Mouse (Mus musculus): ENCODE data around the gene Cryl1.

Cryl1 gene

GRCm38 (mm10) chr14:57316662-57317600 is 81.4 kb downstream of the Cryl1 start:
- DNase-seq = no peak

DNA sequence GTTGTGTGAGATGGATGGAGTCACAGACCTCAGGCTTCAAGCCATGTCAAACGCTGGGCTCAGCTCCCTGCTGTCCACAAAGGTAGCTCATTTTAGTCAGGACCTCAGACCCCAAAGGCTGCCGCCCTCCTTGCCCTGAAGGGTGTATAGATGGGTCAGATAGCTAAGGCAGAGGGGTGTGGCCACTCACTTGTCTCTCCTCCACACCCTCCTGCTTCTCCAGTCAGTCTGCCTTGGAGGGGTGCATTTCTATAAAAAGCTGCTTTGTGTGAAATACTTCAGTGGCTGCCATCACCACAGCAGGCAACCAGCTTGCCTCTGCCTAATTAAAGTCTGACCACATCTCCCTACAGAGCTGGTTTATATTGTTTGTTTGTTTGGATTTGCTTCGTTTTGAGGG is 82.4 kb downstream of the Cryl1 start:
- no peak for DNase-seq

DNA sequence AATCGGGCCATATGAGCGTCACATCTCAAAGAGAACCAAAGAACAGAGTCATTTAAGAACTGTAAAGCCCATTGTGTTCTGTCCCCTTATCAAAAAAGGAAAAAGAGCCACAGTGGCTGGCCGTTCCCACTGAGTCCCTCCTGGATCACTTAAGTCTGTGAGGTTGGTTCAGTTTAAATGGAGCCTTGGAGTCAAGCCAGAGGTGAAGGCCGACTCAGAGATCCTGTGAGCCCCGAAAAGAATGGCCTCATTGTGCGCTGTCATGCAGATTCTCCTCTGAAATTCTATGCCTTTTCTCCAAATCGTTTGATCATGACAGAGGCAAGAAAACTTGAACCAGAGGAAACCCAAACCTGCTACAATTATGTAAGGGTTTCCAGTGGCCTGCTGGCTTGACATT is 82.8 kb downstream of the Cryl1 start:
- no peak for DNase-seq

- no peak for DNase-seq
Measured at GRCm38 (mm10) chr14:57301600-57302230, 96.6 kb downstream of the Cryl1 start.

- DNase-seq = no peak
Measured at GRCm38 (mm10) chr14:57300530-57300929, 97.8 kb downstream of the Cryl1 start.

DNA sequence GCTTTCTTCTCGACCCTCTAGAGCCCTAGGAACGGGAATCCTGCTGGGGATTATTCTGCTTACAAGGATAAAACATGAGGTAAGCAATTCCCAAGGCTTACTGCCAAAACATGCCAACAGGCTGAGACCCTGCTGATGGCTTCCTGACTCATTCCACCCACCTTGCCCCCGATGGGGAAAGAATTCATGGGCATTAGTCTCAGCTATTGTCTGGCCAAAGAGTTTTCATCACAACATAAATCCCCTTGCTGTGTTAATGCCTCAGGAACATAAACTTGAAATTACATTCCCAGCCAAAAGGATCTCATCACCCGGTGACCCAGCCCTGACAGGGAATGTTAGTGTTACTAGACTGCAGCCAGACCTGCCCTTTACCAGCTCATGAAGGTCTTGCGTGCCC is 100.7 kb downstream of the Cryl1 start:
- no peak for DNase-seq

DNA sequence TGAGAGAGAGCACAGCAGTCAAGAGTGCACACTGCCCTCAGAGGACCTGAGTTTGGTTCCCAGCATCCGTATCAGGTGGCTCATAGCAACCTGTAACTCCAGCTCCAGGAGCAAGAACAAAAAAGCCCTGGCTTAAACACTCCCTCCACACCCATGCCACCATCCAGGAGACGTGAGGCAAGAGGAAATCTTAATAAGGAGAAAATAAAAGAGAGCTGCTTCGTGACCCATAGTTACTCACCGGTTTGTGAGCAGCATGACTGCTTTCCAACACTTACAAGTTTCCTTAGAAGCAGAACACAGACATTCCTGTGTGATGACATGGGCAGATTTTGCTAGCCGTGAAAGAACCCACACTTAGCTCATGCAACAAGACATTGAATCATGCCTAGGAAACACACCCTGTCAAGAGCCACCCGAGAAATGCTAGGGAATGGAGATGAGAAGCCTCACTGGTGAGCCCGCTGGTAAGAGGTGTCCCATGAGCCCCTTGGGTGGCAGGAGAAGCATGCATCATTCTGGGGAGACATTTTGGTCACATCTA is 106.9 kb downstream of the Cryl1 start:
- no peak for DNase-seq

DNA sequence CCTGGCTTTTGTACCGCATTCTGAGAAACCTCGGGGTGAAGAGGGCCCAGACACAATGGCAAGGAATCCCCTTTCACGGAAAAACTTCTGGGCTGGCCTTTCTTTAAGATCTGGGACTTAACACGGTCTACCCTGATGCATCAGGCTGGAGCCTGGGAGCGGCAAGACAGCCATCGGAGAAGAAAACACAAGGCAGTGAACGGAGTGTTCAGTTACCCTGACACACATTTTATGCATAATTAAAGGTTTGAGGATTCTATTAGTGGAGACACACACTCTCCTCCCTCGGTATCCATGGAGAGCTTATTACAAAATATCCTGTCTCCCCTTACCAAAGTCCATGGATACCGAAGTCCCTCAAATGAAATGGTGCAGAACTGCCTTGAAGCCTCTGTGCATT is 109.2 kb downstream of the Cryl1 start:
- DNase-seq = no peak

DNA sequence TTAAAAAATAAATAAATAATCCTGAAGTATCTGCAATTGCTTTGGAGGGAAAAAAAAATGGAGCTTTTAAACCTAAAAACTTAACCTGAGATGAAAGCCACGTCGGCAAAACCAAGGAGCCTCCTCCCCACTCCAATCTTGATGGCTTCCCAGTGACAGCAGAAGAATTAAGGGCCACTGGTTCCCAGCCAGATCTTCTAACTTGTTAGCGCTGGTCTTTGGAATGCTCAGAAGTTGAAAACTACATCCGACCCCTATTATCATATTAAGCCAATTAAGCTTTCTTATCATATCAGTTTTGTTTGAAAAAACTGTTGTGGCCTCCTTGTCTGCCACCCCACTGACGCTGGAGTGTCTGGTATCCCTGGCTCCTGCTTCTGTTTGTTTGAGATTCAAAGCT is 114.5 kb downstream of the Cryl1 start:
- no peak for DNase-seq

DNA sequence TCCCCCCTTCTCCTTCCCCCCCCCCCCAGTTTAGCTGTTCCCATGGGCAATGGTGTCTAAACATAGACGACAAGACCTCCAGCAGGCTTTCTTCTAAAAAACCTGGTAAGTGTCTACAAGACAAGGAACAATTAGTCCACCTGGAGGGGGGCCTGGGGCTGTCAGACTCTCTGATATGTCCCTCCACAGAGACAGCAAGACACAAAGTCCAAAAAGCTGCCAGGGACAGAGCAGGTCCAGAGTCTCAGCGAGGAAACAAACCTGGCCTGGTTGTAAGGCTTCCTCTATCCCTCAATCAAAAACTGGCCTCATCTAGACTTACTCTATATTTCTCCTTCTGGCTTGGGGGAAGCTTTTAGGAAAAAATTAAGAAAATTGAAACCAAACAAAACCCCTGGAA is 115.7 kb downstream of the Cryl1 start:
- DNase-seq = no peak

GRCm38 (mm10) chr14:57280835-57281234 is 117.5 kb downstream of the Cryl1 start:
- no peak for DNase-seq

GRCm38 (mm10) chr14:57276481-57277012 is 121.8 kb downstream of the Cryl1 start:
- DNase-seq = no peak

- DNase-seq = no peak
Measured at GRCm38 (mm10) chr14:57272341-57272740, 126.0 kb downstream of the Cryl1 start.

- DNase-seq = no peak
Measured at GRCm38 (mm10) chr14:57271861-57272260, 126.5 kb downstream of the Cryl1 start.

DNA sequence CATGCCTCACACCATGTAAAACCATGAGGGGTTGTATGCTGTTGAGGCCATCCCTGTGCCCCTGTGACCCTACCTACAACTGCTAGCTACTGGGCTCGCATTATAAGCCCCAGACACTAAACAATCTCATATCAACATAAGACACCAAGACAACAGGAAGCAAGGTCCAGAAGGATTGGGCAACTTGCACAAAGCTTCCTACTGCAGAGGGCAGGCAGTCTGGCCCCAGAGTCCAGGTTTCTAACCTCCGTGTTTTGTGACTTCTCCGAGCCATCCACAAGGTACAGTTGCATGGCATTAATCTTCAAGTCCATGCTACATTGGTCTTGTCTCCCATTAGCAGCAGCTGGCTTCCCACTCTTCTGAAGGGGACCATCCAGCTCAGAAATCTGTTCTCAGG is 129.4 kb downstream of the Cryl1 start:
- no peak for DNase-seq

DNA sequence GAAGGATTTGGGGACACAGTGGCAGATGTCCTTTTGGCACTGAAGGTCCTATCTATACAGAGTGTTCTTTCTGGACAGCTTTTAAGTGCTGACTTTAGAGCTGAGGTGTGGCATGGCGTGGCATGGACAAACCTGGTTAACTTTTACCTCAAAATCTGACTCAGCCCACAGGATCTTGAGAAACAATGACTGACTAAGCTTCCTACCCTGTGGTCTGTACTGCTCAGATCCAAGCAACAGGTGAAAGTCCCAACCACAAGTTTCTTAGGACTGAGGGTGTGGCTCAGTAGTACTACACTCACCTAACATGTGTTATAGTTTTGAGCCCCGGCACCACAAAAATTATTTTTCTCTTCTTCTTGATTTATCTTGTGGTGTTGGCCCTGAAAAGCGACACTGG is 130.0 kb downstream of the Cryl1 start:
- no peak for DNase-seq

- DNase-seq = no peak
Measured at GRCm38 (mm10) chr14:57263943-57264342, 134.4 kb downstream of the Cryl1 start.

DNA sequence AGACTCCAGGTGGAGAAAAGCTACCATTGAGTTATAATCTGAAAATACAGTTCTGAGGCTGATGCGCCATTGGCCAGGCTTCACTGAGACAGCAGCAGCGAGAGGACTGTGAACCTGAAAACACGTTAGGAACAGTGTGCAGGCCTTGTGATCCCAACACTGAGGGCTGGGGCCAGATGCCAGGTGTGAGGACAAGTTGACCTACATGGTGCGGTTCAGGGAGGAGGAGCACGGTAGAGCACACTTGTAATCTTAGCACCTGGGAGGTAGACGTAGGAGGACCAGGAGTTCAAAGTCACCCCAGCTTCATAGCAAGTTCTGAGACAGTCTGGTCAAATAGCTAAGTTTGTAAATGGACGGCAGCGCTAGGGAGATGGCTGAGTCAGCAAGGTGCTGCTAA is 139.0 kb downstream of the Cryl1 start:
- DNase-seq = no peak

- DNase-seq = no peak
Measured at GRCm38 (mm10) chr14:57248661-57249060, 149.7 kb downstream of the Cryl1 start.

DNA sequence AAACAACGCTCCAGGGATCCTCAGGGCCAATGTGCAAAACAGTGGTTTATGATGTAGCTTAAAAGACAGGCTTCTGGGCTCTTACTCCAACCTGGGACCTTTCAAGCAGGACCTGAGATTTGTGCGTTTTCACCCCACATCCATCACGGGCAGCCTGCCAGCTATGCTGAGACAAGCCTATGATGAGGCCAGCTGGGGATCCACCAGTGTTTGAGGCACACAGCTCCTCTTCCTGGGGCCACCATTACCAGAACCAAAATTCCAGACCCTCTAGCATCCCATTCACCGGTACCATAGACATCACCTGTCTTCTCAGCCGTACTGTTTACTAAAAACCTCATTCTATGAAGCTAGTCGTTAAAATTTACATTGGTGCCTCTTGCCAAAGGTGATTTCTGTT is 151.8 kb downstream of the Cryl1 start:
- DNase-seq = peak; percentile 11

GRCm38 (mm10) chr14:57242978-57243377 is 155.4 kb downstream of the Cryl1 start:
- DNase-seq = no peak

DNA sequence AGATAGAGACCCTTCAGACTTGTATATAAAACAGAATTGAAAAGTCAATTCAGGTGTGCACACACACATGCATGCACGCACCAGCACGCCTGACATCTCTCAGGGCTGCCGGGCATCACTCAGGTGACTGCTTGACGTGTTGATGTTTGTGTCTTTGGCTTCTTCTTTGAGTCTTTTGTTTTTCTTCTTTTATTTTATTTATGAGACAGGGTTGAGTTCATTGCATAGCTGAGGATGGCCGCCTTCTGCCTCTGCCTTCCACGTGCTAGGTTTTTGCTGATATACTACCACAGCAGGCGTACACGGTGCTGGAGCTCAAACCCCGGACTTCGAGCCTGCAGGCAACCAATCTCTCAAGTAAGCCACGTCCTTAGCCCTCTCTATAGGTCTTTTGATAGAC is 163.1 kb downstream of the Cryl1 start:
- DNase-seq = no peak

DNA sequence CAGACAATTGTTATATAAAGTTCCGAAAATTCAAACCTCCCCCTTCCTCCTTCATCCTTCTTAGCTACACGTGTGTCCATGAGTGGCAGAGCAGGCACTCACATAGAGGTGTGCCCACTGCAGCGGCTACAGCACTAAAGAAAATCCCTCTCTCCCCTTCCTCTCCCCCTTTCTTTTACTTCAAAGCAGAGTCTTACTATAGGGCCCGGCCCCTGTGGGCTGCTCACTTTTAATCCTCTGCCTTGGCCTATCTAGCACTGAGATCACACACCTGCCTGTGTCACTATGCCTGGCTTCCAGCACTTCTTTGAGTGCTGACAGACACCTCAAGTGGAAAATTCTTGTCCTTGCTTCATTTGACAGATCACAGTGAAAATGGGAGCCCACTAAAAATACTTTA is 163.6 kb downstream of the Cryl1 start:
- DNase-seq = no peak

Data from right cerebral cortex, postnatal 4 days (tissue).